Mouse (Mus musculus): ENCODE data around the gene Synj1. TPM values are rescaled to one million over a fixed set of nuclear protein-coding genes. Genes with fewer than 3 reads are reported as not detected.

Gene Synj1
- polyA plus RNA-seq (2015; fragmentation: Nextera tagmentation; extraction: Ambion mirVana), result 11.5 and 14.8 TPM in 2 replicates

DNA sequence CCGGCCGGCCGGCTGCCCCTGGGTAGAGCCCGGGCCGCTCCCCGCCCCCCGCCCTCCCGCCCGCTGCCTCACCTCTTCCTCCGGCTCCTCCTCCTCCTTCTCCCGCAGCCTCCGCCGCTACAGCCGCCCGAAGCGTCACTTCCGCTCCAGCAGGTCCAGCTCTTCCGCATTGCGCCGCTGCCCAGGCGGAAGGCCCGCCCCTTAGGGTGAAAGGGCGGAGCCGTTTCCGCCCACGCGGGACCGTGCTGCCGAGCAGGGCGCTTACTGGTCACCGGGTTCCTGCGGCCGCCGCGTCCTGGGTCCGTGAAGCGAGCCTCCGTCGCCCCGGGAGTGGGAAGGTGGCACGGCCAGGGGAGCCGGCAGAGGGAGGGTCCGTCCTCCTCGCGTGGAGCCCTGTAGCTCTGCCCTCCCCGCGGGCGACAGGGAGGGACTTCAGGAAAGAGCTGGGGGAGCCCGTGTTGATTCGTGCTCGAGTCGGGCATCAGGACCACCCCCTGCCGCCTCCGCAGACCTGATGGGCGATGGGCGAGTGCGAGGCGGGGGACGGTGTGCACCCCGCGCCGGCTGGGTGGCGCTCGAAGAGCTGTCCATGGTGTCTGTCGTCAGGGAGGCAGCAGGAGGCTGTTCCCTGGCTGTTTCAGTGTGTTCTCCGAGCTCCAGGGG lies at the start of gene Synj1:
Gene Synj1 (minus strand): TSS at position 288 of the 663 bp plus-strand sequence.
- Histone ChIP-seq H3K27me3 (replicated peaks) (no peaks in the 10 kb centered on the region), H3K4me3 (replicated peaks) (peak within 1 kb of the TSS; percentile 82), H3K36me3 (peaks cover 2% of the 10 kb centered on the region), H3K27ac (peak within 1 kb of the TSS; percentile 95), H3K4me1 (replicated peaks) (0 out of 2 replicates have a peak, but pooled peaks cover 11% of the 10 kb centered on the region), H3K9ac (peak within 1 kb of the TSS; percentile 76), H3K9me3 (no peaks in the 10 kb centered on the region), H3K4me2 (replicated peaks) (peak within 1 kb of the TSS; percentile 68)
- ATAC-seq, result peak; percentile 97
- under 1% methylated on average over 64 of the region's 66 CpGs for WGBS

DNA sequence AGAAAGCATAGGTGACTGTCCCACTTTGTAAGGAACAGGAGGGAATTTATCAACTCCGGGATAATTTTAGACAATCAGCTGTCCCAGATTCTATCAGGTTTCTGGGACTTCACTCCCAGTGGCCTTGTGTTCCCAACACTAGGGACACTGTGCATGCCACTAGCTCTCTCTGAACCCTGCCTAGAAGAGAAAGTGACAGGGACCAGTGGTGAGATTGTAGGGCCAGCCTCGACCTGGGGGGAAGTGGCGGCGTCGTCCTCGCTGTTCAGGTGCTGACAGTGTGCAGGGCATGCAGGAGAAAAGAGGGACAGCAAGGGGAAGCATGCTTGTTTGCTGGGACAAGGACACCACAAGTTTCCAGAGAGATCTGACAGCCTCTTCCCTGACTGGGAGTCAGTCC lies 46.6 kb upstream of the Synj1 start:
- 69% methylated on average over 6 of the region's 6 CpGs for WGBS

DNA sequence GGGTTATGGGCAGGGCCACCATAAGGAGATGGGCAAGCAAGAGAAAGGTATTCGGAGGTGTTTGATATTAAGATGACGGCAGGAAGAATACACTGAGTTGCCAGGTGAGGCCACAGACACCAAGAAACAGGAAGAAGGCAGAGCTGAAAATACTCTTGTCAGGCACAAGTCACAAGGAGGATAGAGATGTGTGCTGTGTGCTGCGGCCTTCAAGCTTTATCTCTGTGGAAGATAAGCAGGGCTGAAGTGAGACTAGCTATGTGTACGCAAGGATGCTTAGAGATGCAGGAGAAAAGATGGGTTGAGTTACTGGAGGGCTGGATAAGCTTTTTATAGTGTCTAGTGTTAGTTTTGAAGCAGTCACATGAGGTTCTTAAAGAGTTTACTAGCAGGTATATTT lies 46.2 kb upstream of the Synj1 start:
- H3K27ac ChIP-seq, result 0 out of 2 replicates have a peak overlapping the region, but pooled peaks have one; percentile 83
- WGBS, result 80% methylated on average over 4 of the region's 4 CpGs

More for the DNA sequence above, 46.6 kb upstream of the Synj1 start:
- no peaks in the 10 kb centered on the region for H3K9me3 ChIP-seq
- no peaks in the 10 kb centered on the region; the same call in 1 of the 2 replicates for H3K27me3 ChIP-seq (replicated peaks)
- no peak overlapping the region for H3K4me3 ChIP-seq (replicated peaks)
- H3K4me1 ChIP-seq (replicated peaks), result peaks cover 3% of the 10 kb centered on the region; the same call in 1 of the 2 replicates
- no peak overlapping the region for H3K9ac ChIP-seq
- no peak for ATAC-seq
- no peaks in the 10 kb centered on the region for H3K36me3 ChIP-seq
- no peak overlapping the region for H3K4me2 ChIP-seq (replicated peaks)
- H3K27ac ChIP-seq, result no peak overlapping the region

DNA sequence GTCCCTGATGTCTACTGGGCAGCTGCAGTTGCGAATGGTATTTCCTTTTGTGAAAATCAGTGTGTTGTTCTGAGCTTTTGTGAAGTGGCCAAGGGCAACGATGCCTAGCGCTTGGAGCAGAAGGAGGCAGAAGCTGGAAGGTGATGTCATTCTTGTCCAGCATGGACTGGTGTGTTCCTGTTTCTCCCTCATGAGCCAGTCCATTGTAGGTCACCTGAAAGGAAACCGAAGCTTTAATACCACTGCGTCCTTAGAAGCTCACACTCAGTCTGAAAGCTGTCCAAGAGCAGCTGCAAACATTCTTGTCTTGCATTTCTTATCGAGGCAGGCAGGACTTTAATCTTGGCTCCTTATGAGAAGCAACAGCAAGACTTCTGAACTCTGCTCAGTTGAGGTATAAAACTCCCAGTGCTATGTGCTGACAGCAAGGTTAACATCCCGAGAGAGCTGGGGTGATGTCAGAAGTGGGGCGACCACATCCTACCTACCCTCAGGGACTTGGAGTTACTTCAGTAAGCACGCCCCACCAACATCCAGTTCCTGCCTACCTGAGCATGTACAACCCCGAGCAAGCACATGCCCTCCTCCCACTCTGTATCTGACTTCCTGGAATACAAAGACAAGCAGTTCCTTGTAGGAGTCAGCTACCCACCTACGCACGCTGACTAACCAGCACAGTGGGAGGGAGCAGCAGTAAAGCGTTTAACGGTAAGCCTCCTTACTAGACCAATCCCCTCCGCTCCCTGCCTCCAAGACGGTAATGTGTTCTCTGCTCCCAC lies 45.1 kb upstream of the Synj1 start:
- Histone ChIP-seq H3K4me3 (replicated peaks) (no peak overlapping the region), H3K9me3 (no peaks in the 10 kb centered on the region), H3K36me3 (no peaks in the 10 kb centered on the region), H3K9ac (no peak overlapping the region), H3K27me3 (replicated peaks) (no peaks in the 10 kb centered on the region; the same call in 1 of the 2 replicates), H3K27ac (peak overlapping the region; percentile 83), H3K4me1 (replicated peaks) (peaks cover 3% of the 10 kb centered on the region; the same call in 1 of the 2 replicates), H3K4me2 (replicated peaks) (peak overlapping the region; percentile 41)
- 49% methylated on average over 16 of the region's 16 CpGs for WGBS
- peak; percentile 87 for ATAC-seq

More for the DNA sequence above, 46.2 kb upstream of the Synj1 start:
- H3K27me3 ChIP-seq (replicated peaks), result no peaks in the 10 kb centered on the region; the same call in 1 of the 2 replicates
- peaks cover 3% of the 10 kb centered on the region; the same call in 1 of the 2 replicates for H3K4me1 ChIP-seq (replicated peaks)
- no peak overlapping the region for H3K4me2 ChIP-seq (replicated peaks)
- no peaks in the 10 kb centered on the region for H3K9me3 ChIP-seq
- no peak overlapping the region for H3K4me3 ChIP-seq (replicated peaks)
- no peak overlapping the region for H3K9ac ChIP-seq
- no peak for ATAC-seq
- H3K36me3 ChIP-seq, result no peaks in the 10 kb centered on the region

DNA sequence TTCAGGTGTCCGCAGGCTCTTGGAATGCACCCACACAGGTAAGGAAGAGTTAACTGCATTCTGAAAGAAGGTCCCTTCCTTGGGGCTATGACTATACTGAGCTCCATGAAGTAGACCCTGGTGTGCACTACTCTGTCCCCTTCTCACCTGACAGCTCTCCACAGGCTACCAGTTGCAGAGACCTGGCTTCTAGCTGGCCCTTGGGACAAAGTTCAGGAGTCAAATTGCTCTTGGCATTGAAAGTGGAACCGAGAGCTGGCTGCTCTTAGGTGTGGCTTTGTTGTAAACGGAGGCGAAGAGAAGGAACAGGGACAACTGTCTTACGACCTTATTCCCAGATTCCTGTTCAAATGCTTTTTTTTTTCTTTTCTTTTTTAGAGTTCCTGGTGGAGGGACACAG lies 44.0 kb upstream of the Synj1 start:
- WGBS, result 71% methylated on average over 5 of the region's 5 CpGs
- peak; percentile 76 for ATAC-seq
- peaks cover 3% of the 10 kb centered on the region; the same call in 1 of the 2 replicates for H3K4me1 ChIP-seq (replicated peaks)
- no peak overlapping the region for H3K9ac ChIP-seq
- H3K36me3 ChIP-seq, result no peaks in the 10 kb centered on the region
- no peaks in the 10 kb centered on the region for H3K9me3 ChIP-seq
- H3K27ac ChIP-seq, result peak overlapping the region; percentile 83
- H3K27me3 ChIP-seq (replicated peaks), result no peaks in the 10 kb centered on the region; the same call in 1 of the 2 replicates
- H3K4me2 ChIP-seq (replicated peaks), result peak overlapping the region; percentile 41
- H3K4me3 ChIP-seq (replicated peaks), result no peak overlapping the region

DNA sequence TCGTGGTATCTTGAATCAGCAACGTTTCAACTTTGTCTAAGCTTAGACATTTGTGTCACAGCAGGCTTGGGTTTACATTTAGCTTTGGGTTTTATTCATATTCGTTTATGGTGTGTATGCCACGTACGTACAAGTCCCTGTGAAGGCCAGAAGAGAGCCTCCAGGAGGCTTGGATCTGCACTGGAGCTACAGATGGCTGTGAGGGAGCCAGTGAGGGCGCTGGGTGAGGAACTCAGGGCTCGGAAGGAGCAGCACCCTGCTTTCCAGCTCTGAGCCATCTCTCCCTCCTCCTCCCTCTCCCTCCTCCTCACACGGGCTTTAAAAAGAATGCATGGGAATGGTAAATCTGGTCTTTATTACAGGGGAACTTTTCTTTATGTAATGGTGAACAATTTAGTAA lies 42.5 kb upstream of the Synj1 start:
- no peaks in the 10 kb centered on the region for H3K9me3 ChIP-seq
- H3K4me1 ChIP-seq (replicated peaks), result peaks cover 3% of the 10 kb centered on the region; the same call in 1 of the 2 replicates
- H3K4me2 ChIP-seq (replicated peaks), result no peak overlapping the region
- H3K9ac ChIP-seq, result no peak overlapping the region
- H3K36me3 ChIP-seq, result no peaks in the 10 kb centered on the region
- 62% methylated on average over 8 of the region's 8 CpGs for WGBS
- no peaks in the 10 kb centered on the region for H3K27me3 ChIP-seq (replicated peaks)
- ATAC-seq, result no peak
- H3K27ac ChIP-seq, result no peak overlapping the region
- no peak overlapping the region for H3K4me3 ChIP-seq (replicated peaks)

DNA sequence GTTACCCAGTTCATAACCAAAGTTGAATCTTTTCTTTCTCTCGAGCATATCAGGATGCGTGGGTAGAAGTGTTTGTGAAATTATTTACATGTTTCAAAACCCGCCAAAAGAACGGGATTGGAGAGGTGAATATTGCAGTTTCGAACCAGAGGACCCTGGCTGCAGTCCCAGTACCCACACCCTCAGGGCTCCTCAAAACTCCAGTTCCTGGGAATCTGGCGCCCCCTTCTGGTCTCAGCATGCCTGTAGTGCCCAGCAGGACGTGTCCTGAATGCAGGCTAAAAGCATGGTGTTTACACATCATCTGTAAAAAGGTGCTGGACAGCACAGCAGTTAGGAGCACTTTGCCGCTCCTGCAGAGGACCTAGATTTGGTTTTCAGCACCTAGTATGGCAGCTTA lies 34.4 kb upstream of the Synj1 start:
- 52% methylated on average over 8 of the region's 8 CpGs for WGBS

DNA sequence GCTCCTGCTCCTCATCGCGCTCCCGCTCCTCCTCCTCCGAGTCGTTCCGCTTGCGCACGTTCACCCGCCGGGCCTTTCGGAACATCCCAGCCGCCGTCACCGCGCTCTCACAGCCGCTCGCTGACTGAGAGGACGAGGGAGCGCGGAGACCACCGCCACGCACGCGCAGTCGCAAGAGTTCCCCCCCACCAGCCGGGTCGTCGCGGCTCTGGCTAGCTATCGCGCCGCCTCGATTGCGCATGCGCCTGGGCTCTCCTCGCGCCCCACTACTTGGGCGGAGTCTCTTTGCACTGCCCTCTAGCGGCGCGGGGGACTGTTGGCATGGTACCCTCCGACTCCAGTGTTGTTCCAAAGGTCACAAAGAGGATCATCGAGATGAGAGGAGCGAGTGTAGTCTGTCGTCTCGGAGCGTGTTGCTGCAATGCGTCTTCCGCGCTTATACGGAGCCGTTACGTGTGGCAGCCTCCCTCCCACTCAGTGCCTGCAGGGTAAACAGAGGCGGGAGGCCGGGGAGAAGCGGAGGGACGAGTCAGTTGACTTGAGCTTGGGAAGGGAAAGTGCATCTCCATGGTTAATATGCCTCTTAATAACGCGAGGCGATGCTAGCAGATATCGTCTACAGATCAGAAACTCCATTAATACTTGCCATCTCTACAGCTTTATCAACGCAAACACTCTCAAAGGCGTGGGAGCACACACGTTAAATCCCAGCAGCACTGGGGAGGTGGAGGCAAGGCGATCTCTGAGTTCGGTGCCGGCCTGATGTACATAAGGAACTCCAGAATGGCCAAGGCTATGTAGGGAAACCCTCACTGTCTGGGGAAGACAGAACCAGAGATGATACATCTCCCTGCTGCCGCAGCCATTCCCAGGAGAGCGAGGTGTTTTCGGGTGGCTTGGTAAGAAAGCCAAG lies 33.4 kb upstream of the Synj1 start, which contains the start of gene Paxbp1:
Gene Paxbp1 (minus strand): TSS at position 274 of the 913 bp plus-strand sequence.
- Histone ChIP-seq H3K9ac (peak within 1 kb of the TSS; percentile 98), H3K27ac (peak within 1 kb of the TSS; percentile 96), H3K9me3 (no peaks in the 10 kb centered on the region), H3K27me3 (replicated peaks) (no peaks in the 10 kb centered on the region), H3K36me3 (peaks cover 7% of the 10 kb centered on the region; the same call in 1 of the 2 replicates), H3K4me1 (replicated peaks) (peaks cover 3% of the 10 kb centered on the region), H3K4me3 (replicated peaks) (peak within 1 kb of the TSS; percentile 94), H3K4me2 (replicated peaks) (peak within 1 kb of the TSS; percentile 71)
- 2% methylated on average over 70 of the region's 70 CpGs for WGBS
- peak; percentile 95 for ATAC-seq

More for the DNA sequence above, 34.4 kb upstream of the Synj1 start:
- Histone ChIP-seq H3K4me3 (replicated peaks) (no peak overlapping the region), H3K4me2 (replicated peaks) (no peak overlapping the region), H3K36me3 (peaks cover 5% of the 10 kb centered on the region; the same call in 1 of the 2 replicates), H3K4me1 (replicated peaks) (peaks cover 3% of the 10 kb centered on the region), H3K9ac (no peak overlapping the region), H3K27me3 (replicated peaks) (no peaks in the 10 kb centered on the region), H3K9me3 (no peaks in the 10 kb centered on the region), H3K27ac (no peak overlapping the region)
- ATAC-seq, result no peak

DNA sequence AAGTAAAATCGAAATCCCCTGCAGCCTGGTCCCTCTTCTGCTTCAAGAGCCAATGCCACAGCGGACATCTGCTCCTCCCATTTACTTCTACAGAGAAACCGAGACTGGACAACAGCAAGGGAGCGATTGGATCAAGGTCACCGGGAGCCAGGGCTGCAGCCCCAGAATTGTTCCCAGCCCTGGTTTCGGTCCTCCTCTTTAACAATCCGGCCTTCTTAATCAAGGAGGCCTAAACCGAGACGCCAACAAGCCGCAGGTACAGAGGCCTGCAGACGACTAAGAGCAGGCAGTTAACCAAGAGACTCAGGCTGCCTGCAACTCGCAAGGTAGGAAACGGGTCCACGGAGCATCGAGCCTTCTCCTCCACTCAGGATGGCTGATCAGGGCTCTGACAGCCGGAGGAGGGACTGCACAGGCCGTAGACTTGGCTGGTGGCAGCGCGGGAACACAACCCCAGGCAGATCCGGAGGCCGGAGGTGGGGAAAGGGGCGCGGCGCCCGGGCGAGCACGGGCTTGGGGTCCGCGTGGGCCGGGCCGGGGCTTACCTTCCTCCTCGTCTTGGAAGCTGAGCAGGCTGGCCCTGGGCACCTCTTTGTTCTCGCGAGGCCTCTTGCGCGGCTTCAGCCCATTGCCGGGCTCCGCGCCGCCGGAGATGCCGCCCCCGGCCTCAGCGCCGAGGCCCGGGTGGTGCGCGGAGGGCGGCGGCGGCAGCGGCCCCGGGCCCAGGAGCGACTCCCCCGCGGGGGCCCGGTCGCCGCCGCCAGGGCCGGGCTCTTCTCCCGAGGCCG lies 32.5 kb upstream of the Synj1 start:
- Histone ChIP-seq H3K9ac (peak overlapping the region; percentile 98), H3K4me1 (replicated peaks) (peaks cover 3% of the 10 kb centered on the region), H3K9me3 (no peaks in the 10 kb centered on the region), H3K27ac (peak overlapping the region; percentile 96), H3K4me3 (replicated peaks) (peak overlapping the region; percentile 94), H3K36me3 (peaks cover 7% of the 10 kb centered on the region; the same call in 1 of the 2 replicates), H3K4me2 (replicated peaks) (peak overlapping the region; percentile 71), H3K27me3 (replicated peaks) (no peaks in the 10 kb centered on the region)
- peak; percentile 75 for ATAC-seq
- WGBS, result under 1% methylated on average over 54 of the region's 63 CpGs

DNA sequence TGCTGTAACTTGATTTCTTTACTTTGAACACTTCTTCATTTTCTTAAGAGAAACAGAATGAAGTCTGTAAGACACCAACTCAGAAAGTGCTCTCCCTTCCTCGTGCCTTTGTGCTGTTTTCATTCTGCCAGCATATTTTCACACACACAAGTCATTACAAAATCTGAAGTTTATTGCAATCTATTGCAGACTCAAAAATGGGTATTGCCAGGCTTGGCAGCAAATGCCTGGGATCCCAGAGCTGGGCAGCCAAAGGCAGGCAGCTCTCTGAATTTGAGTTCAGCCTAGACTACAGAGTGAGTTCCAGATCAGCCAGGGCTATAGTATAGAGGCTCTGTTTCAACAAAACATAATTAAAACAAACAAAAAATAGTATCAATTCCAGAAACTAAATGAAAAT lies 31.5 kb upstream of the Synj1 start:
- Histone ChIP-seq H3K4me1 (replicated peaks) (peaks cover 3% of the 10 kb centered on the region), H3K27me3 (replicated peaks) (no peaks in the 10 kb centered on the region), H3K36me3 (peaks cover 7% of the 10 kb centered on the region; the same call in 1 of the 2 replicates), H3K4me2 (replicated peaks) (peak overlapping the region; percentile 71), H3K27ac (no peak overlapping the region), H3K9ac (0 out of 2 replicates have a peak overlapping the region, but pooled peaks have one; percentile 17), H3K4me3 (replicated peaks) (peak overlapping the region; percentile 25), H3K9me3 (no peaks in the 10 kb centered on the region)
- 49% methylated on average over 1 of the region's 1 CpGs for WGBS
- ATAC-seq, result no peak

DNA sequence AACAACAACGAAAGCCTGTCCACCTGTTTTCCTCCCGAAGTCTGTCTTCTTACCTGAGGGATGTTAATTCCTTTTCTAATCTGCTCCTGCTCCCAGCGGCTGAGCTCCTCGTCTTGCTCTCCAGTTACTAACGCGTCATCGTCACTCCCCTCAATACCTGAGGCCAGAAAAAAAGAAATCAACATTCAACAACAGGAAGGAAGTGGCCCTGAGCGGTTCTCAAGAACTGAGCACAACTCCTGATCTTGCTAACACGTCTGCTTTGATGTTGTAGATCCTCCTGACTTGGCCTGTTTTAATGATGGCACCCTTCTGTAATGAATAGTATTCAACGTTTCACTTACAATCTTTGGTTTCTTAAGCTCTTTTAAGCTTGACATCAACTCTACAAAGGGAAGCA lies 24.8 kb upstream of the Synj1 start:
- H3K9ac ChIP-seq, result no peak overlapping the region
- no peak overlapping the region for H3K4me3 ChIP-seq (replicated peaks)
- H3K36me3 ChIP-seq, result peaks cover 39% of the 10 kb centered on the region
- H3K4me1 ChIP-seq (replicated peaks), result no peaks in the 10 kb centered on the region
- no peak for ATAC-seq
- H3K27ac ChIP-seq, result no peak overlapping the region
- H3K9me3 ChIP-seq, result no peaks in the 10 kb centered on the region
- H3K27me3 ChIP-seq (replicated peaks), result no peaks in the 10 kb centered on the region
- H3K4me2 ChIP-seq (replicated peaks), result no peak overlapping the region
- WGBS, result 90% methylated on average over 10 of the region's 10 CpGs
